14 mouse cellular contexts compared by ENCODE assay signal in genomic region chr10:18403992-18404391, GRCm38 (mm10).
"Had no signal": no experiment of that assay in that cellular context is flagged by ENCODE, and none has a peak within 500 bp of the region (broad histone marks: within the 10 kb centered on the region; RNA-seq: fewer than 3 reads in every experiment).

No protein-coding gene starts in this region.

- H3K4me2 ChIP-seq: limb, embryonic 15.5 days; liver, embryonic 12.5 days; lung, embryonic 15.5 days; neural tube, embryonic 13.5 days; stomach, embryonic 15.5 days had no signal

- H3K9ac ChIP-seq: limb, embryonic 15.5 days; liver, embryonic 12.5 days; lung, embryonic 15.5 days; neural tube, embryonic 13.5 days; stomach, embryonic 15.5 days had no signal

- H3K4me3 ChIP-seq: left cerebral cortex, adult 2 months; limb, embryonic 15.5 days; liver, embryonic 12.5 days; lung, embryonic 15.5 days; neural tube, embryonic 13.5 days; stomach, embryonic 15.5 days had no signal

- H3K27ac ChIP-seq: kidney, postnatal 0 days; left cerebral cortex, adult 2 months; limb, embryonic 15.5 days; liver, embryonic 12.5 days; lung, embryonic 15.5 days; neural tube, embryonic 13.5 days; stomach, embryonic 15.5 days had no signal

- H3K36me3 ChIP-seq: limb, embryonic 15.5 days; liver, embryonic 12.5 days; lung, embryonic 15.5 days; neural tube, embryonic 13.5 days; stomach, embryonic 15.5 days had no signal

- H3K9me3 ChIP-seq: limb, embryonic 15.5 days; liver, embryonic 12.5 days; lung, embryonic 15.5 days; neural tube, embryonic 13.5 days; stomach, embryonic 15.5 days had no signal

- ATAC-seq: liver, embryonic 12.5 days had no signal

- DNase-seq: kidney, adult 11 months; kidney, adult 9 months; kidney, postnatal 36 days; lung, postnatal 14 days; midbrain, embryonic 14.5 days; retina, postnatal 1 day; thymus, postnatal 36 days had no signal

- H3K27me3 ChIP-seq: limb, embryonic 15.5 days; liver, embryonic 12.5 days; lung, embryonic 15.5 days; neural tube, embryonic 13.5 days; stomach, embryonic 15.5 days had no signal
